Mouse (Mus musculus): Measurements from ENCODE around the gene Cpd.

- TF ChIP-seq CTCF (IDR thresholded peaks at IDR 0.05; ENCODE audit: low read depth, low read length) (no peak), POLR2A (IDR thresholded peaks at IDR 0.05; ENCODE audit: extremely low read depth, insufficient read depth, low read length) (no peak)
Observed at GRCm38 (mm10) chr11:76823641-76824040, 23.2 kb downstream of the Cpd start.
